Mouse (Mus musculus): ENCODE results near the gene Gcnt2. TPM values are rescaled to one million over a fixed set of nuclear protein-coding genes. Genes with fewer than 3 reads are reported as not detected.
"Not testable (repeated sequence)": the region's sequence is repeated elsewhere in the genome, so short reads cannot be mapped to it uniquely, and the experiment has no call there.

Gene Gcnt2
- polyA plus RNA-seq, 1 experiment from 2014 or later = 3.8 TPM

DNA sequence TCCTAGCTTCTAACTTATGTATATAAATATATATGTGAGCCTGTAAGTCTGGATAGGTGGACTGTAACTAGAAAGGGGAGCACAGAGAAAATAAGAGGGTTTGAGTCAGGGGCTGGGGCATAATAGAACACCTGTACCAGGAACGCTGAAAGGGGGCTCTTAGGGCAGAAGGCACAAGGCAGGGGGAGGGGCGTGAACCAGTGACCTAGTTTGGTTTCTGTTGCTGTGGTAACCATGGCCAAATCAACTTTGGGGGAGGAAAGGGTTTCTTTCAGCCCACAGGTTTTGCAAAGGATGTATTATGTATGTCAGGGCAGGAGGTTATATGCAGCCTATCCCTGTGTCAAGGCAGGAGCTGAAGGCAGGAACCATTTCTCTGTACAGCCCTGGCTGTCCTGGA, 112.3 kb downstream of the Gcnt2 start:
- H3K4me1 ChIP-seq (replicated peaks; ENCODE audit: control insufficient read depth, insufficient read depth, low read length) = no peaks in the 10 kb centered on the region
- DNase-seq (ENCODE audit: low spot score) = no peak
- WGBS = 84% methylated on average over 2 of the region's 2 CpGs
- H3K27me3 ChIP-seq (ENCODE audit: control insufficient read depth, insufficient read depth, low read length) = no peaks in the 10 kb centered on the region
- H3K4me2 ChIP-seq (ENCODE audit: low read depth, low read length, severe bottlenecking) = no peak overlapping the region
- H3K4me3 ChIP-seq (ENCODE audit: low read depth, low read length) = no peak overlapping the region
- H3K9me3 ChIP-seq (ENCODE audit: control insufficient read depth, low read length) = no peaks in the 10 kb centered on the region
- no peak overlapping the region for H3K27ac ChIP-seq (ENCODE audit: low read depth, low read length)
- no peaks in the 10 kb centered on the region for H3K36me3 ChIP-seq (ENCODE audit: control insufficient read depth, insufficient read depth, low read length)
- H3K9ac ChIP-seq (ENCODE audit: low read length) = no peak overlapping the region
- no peak for ATAC-seq (replicated peaks; ENCODE audit: low FRiP score)

DNA sequence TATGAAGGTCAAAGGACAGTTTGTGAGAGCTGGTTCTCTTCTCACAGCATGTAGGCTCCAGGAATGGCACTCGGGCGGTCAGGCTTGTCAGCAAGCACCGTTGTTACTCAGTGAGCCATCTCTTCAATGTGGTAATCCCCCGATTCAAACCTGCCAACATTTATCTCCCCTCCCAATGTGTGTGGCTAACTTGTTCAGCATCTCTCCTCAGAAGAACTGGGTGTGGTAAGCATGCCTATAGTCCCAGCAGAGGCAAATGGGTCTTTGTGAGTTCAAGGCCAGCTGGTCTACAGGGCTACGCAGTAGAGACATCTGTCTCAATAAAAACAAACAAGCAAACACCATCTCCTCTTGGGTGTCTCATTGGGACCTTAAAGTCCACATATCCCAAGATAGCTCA, 113.4 kb downstream of the Gcnt2 start:
- DNase-seq (ENCODE audit: low spot score) (no peak), ATAC-seq (replicated peaks; ENCODE audit: low FRiP score) (no peak)
- Histone ChIP-seq H3K9me3 (ENCODE audit: control insufficient read depth, low read length) (no peaks in the 10 kb centered on the region), H3K27me3 (ENCODE audit: control insufficient read depth, insufficient read depth, low read length) (no peaks in the 10 kb centered on the region), H3K27ac (ENCODE audit: low read depth, low read length) (no peak overlapping the region), H3K36me3 (ENCODE audit: control insufficient read depth, insufficient read depth, low read length) (no peaks in the 10 kb centered on the region), H3K4me2 (ENCODE audit: low read depth, low read length, severe bottlenecking) (no peak overlapping the region), H3K4me1 (replicated peaks; ENCODE audit: control insufficient read depth, insufficient read depth, low read length) (no peaks in the 10 kb centered on the region), H3K9ac (ENCODE audit: low read length) (no peak overlapping the region), H3K4me3 (ENCODE audit: low read depth, low read length) (no peak overlapping the region)
- WGBS = 90% methylated on average over 5 of the region's 5 CpGs

DNA sequence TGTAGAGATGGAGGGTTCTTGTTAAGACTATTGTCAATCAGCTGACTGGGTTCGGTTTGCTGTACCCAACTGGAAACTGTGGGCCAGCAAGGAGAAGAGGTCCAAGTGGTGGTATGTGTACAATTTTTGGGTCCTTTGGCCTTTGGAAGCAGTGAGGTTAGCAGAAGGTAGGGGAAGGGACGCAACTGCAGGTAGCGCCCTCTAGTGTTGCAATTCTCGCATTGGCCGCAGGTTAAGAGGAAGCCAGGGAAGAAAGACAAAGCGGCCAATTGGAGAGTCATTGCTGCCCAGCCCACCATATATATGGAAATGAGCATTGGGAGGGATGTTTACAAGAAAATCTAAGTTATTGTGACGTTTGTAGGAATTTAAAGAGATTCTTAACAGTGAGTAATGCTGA, 118.1 kb downstream of the Gcnt2 start:
- H3K4me1 ChIP-seq (replicated peaks; ENCODE audit: control insufficient read depth, insufficient read depth, low read length) = no peaks in the 10 kb centered on the region
- ATAC-seq (replicated peaks; ENCODE audit: low FRiP score) (no peak), DNase-seq (ENCODE audit: low spot score) (peak; percentile 68)
- H3K27ac ChIP-seq (ENCODE audit: low read depth, low read length) = no peak overlapping the region
- H3K4me2 ChIP-seq (ENCODE audit: low read depth, low read length, severe bottlenecking) = no peak overlapping the region
- H3K9me3 ChIP-seq (ENCODE audit: control insufficient read depth, low read length) = no peaks in the 10 kb centered on the region
- H3K36me3 ChIP-seq (ENCODE audit: control insufficient read depth, insufficient read depth, low read length) = no peaks in the 10 kb centered on the region
- no peak overlapping the region for H3K4me3 ChIP-seq (ENCODE audit: low read depth, low read length)
- H3K9ac ChIP-seq (ENCODE audit: low read length) = no peak overlapping the region
- no peaks in the 10 kb centered on the region for H3K27me3 ChIP-seq (ENCODE audit: control insufficient read depth, insufficient read depth, low read length)
- WGBS = 8% methylated on average over 7 of the region's 7 CpGs

DNA sequence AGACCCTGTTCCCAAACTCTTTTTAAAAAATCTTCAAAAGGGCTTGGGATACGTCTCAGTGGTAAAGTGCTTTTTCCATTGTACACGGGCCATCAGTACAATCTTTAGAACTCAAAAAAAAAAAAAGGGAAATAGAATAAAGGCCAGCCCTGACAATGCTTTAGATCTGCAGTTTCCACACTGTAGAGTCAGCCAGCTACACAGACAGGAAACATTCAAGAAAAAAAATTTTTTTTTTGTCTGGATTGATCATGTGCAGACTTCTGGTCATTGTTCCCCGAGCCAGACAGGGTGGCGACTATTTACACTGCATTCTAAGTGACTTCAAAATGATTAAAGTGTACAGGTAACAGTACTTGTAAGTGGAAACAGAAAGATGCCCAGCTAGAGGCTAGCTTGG, 119.1 kb downstream of the Gcnt2 start:
- Histone ChIP-seq H3K4me3 (ENCODE audit: low read depth, low read length) (no peak overlapping the region), H3K36me3 (ENCODE audit: control insufficient read depth, insufficient read depth, low read length) (no peaks in the 10 kb centered on the region), H3K27me3 (ENCODE audit: control insufficient read depth, insufficient read depth, low read length) (no peaks in the 10 kb centered on the region), H3K27ac (ENCODE audit: low read depth, low read length) (no peak overlapping the region), H3K4me2 (ENCODE audit: low read depth, low read length, severe bottlenecking) (no peak overlapping the region), H3K4me1 (replicated peaks; ENCODE audit: control insufficient read depth, insufficient read depth, low read length) (no peaks in the 10 kb centered on the region), H3K9ac (ENCODE audit: low read length) (no peak overlapping the region), H3K9me3 (ENCODE audit: control insufficient read depth, low read length) (no peaks in the 10 kb centered on the region)
- no peak for DNase-seq (ENCODE audit: low spot score)
- no peak for ATAC-seq (replicated peaks; ENCODE audit: low FRiP score)
- WGBS = 88% methylated on average over 4 of the region's 4 CpGs

DNA sequence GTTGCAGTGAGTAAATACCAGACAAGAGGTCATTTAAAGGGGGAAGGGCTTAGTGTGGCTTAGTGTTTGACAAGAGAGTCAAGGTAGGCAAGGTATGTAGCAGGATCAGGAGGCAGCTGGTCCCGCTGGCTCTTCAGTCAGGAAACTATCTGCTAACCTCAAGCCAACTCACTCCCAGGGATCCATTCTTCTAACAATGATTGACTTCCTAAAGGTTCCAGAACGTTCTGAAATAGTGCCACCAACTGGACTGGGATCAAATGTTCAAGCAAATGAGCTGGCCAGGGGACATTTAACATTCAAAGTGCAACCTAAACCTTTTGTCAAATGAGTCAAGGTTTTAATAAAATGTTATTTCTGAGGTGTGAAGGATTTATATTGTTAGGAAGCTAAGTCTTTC, 119.8 kb downstream of the Gcnt2 start:
- Histone ChIP-seq H3K4me3 (ENCODE audit: low read depth, low read length) (no peak overlapping the region), H3K4me2 (ENCODE audit: low read depth, low read length, severe bottlenecking) (no peak overlapping the region), H3K9me3 (ENCODE audit: control insufficient read depth, low read length) (no peaks in the 10 kb centered on the region), H3K27ac (ENCODE audit: low read depth, low read length) (no peak overlapping the region), H3K9ac (ENCODE audit: low read length) (no peak overlapping the region), H3K36me3 (ENCODE audit: control insufficient read depth, insufficient read depth, low read length) (no peaks in the 10 kb centered on the region), H3K27me3 (ENCODE audit: control insufficient read depth, insufficient read depth, low read length) (no peaks in the 10 kb centered on the region), H3K4me1 (replicated peaks; ENCODE audit: control insufficient read depth, insufficient read depth, low read length) (no peaks in the 10 kb centered on the region)
- DNase-seq (ENCODE audit: low spot score) (no peak), ATAC-seq (replicated peaks; ENCODE audit: low FRiP score) (no peak)
- 73% methylated on average over 2 of the region's 2 CpGs for WGBS

DNA sequence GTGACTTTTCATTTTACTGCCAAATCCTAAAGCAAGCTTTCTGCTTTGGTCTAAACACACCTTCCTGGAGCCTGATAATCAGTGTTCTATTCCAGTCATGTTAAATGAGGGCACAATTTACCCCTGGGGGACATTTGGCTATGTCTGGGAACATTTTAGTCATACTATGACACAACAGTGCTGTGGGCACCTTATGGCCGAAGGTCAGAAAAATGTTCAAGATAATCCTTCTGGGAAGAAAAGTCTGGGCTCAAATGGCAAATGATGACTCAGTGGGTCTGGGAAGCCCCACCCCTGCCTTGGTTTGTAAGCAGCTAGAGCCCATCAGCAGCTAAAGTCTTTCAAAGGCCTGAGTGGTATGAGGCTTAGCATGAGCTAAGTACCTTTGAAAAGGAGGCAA, 123.2 kb downstream of the Gcnt2 start:
- H3K9ac ChIP-seq (ENCODE audit: low read length) = no peak overlapping the region
- WGBS = 75% methylated on average over 1 of the region's 1 CpGs
- no peak overlapping the region for H3K4me3 ChIP-seq (ENCODE audit: low read depth, low read length)
- ATAC-seq (replicated peaks; ENCODE audit: low FRiP score) = no peak
- DNase-seq (ENCODE audit: low spot score) = no peak
- H3K27me3 ChIP-seq (ENCODE audit: control insufficient read depth, insufficient read depth, low read length) = no peaks in the 10 kb centered on the region
- H3K36me3 ChIP-seq (ENCODE audit: control insufficient read depth, insufficient read depth, low read length) = no peaks in the 10 kb centered on the region
- no peaks in the 10 kb centered on the region for H3K4me1 ChIP-seq (replicated peaks; ENCODE audit: control insufficient read depth, insufficient read depth, low read length)
- no peak overlapping the region for H3K4me2 ChIP-seq (ENCODE audit: low read depth, low read length, severe bottlenecking)
- H3K27ac ChIP-seq (ENCODE audit: low read depth, low read length) = no peak overlapping the region
- H3K9me3 ChIP-seq (ENCODE audit: control insufficient read depth, low read length) = no peaks in the 10 kb centered on the region

DNA sequence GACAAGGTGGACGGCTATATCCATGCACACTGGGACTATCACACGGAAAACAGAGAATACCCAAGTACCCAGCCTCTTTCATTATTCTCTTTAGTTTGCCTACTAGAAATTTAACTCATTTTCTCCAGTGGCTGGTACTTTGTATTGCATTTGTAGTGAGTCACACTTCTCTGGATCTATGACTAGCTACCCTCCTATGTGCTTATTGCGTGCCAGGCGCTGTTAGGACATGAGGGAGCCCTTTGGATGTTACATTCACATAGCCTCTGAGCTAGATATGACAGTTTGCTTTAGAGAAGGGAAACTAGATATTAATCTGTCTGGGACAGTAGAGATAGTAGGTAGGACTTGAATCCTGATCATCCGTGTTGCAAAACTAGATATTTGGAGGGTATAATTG, 126.5 kb downstream of the Gcnt2 start:
- H3K4me3 ChIP-seq (ENCODE audit: low read depth, low read length) = no peak overlapping the region
- DNase-seq (ENCODE audit: low spot score) = no peak
- H3K36me3 ChIP-seq (ENCODE audit: control insufficient read depth, insufficient read depth, low read length) = no peaks in the 10 kb centered on the region
- no peak overlapping the region for H3K4me2 ChIP-seq (ENCODE audit: low read depth, low read length, severe bottlenecking)
- 92% methylated on average over 5 of the region's 5 CpGs for WGBS
- H3K9ac ChIP-seq (ENCODE audit: low read length) = no peak overlapping the region
- H3K27me3 ChIP-seq (ENCODE audit: control insufficient read depth, insufficient read depth, low read length) = no peaks in the 10 kb centered on the region; the same call in 1 of the 2 replicates
- ATAC-seq (replicated peaks; ENCODE audit: low FRiP score) = no peak
- no peaks in the 10 kb centered on the region for H3K9me3 ChIP-seq (ENCODE audit: control insufficient read depth, low read length)
- H3K4me1 ChIP-seq (replicated peaks; ENCODE audit: control insufficient read depth, insufficient read depth, low read length) = no peaks in the 10 kb centered on the region
- H3K27ac ChIP-seq (ENCODE audit: low read depth, low read length) = no peak overlapping the region

DNA sequence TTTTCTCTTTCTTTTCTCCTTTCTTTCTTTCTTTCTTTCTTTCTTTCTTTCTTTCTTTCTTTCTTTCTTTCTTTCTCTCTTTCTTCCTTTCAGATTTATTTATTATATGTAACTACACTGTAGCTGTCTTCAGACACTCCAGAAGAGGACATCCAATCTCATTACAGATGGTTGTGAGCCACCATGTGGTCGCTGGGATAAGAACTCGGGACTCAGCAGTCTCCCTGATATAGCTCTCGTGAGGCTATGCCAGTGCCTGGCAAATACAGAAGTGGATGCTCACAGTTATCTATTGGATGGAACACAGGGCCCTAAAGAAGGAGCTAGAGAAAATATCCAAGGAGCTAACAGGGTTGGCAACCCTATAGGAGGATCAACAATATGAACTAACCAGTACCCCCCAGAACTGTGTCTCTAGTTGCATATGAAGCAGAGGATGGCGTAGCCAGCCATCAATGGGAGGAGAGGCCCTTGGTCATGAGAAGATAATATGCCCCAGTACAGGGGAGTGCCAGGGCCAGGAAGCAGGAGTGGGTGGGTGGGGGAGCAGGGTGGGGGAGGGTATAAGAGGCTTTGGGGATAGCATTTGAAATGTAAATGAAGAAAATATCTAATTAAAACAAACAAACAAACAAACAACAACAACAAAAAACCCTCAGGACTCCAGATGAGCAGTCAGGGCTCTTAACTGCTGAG, 128.2 kb downstream of the Gcnt2 start:
- not testable (repeated sequence) for H3K27ac ChIP-seq (ENCODE audit: low read depth, low read length); H3K9ac ChIP-seq (ENCODE audit: low read length); H3K4me3 ChIP-seq (ENCODE audit: low read depth, low read length); H3K9me3 ChIP-seq (ENCODE audit: control insufficient read depth, low read length); H3K36me3 ChIP-seq (ENCODE audit: control insufficient read depth, insufficient read depth, low read length); H3K4me1 ChIP-seq (replicated peaks; ENCODE audit: control insufficient read depth, insufficient read depth, low read length); H3K4me2 ChIP-seq (ENCODE audit: low read depth, low read length, severe bottlenecking); DNase-seq (ENCODE audit: low spot score); ATAC-seq (replicated peaks; ENCODE audit: low FRiP score); H3K27me3 ChIP-seq (ENCODE audit: control insufficient read depth, insufficient read depth, low read length)
- 70% methylated on average over 4 of the region's 4 CpGs for WGBS

DNA sequence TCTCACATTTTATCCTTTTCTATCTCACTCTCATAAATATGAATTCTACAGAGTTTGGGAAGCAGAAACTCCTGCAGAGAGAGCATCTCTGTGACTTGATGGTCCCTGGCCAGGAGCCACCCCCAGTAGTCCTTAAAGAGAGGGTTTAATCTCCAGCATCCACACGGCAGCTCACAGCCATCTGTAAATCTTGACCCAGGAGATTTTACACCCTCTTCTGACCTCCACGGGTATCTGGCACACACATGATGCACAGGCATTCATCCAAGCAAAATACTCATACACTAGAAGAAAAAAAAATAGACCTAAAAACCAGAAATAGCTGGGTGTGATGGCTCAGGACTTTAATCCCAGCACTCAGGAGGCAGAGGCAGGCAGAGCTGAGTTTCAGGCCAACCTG, 128.9 kb downstream of the Gcnt2 start:
- Histone ChIP-seq H3K4me1 (replicated peaks; ENCODE audit: control insufficient read depth, insufficient read depth, low read length) (no peaks in the 10 kb centered on the region), H3K36me3 (ENCODE audit: control insufficient read depth, insufficient read depth, low read length) (no peaks in the 10 kb centered on the region), H3K9me3 (ENCODE audit: control insufficient read depth, low read length) (no peaks in the 10 kb centered on the region), H3K9ac (ENCODE audit: low read length) (no peak overlapping the region), H3K4me2 (ENCODE audit: low read depth, low read length, severe bottlenecking) (no peak overlapping the region), H3K27me3 (ENCODE audit: control insufficient read depth, insufficient read depth, low read length) (peaks cover 2% of the 10 kb centered on the region; the same call in 1 of the 2 replicates), H3K4me3 (ENCODE audit: low read depth, low read length) (no peak overlapping the region), H3K27ac (ENCODE audit: low read depth, low read length) (no peak overlapping the region)
- no peak for DNase-seq (ENCODE audit: low spot score)
- 79% methylated on average over 2 of the region's 2 CpGs for WGBS
- ATAC-seq (replicated peaks; ENCODE audit: low FRiP score) = no peak

All from forebrain, embryonic 11.5 days (tissue).